Mouse (Mus musculus) central nervous system, embryonic 14 days (tissue): Measurements from ENCODE around the gene Gm20806. TPM values are rescaled to one million over a fixed set of nuclear protein-coding genes. Genes with fewer than 3 reads are reported as not detected.

Experiments
- polyA plus RNA-seq: library from polyadenylated mRNA; depleted of rRNA; stranded (reverse); fragments of >200 nt; gene quantifications from 2 replicates; pipeline ENCODE4 v1.2.3, GENCODE M21; 2012; rRNA removed

Gm20806 gene
- not detected in 2 replicates for polyA plus RNA-seq

GRCm38 (mm10) chrY:78837956-78838355, at the start of gene Gm20806:
Gene Gm20806, minus strand, starts transcription at chrY:78838056.

